Mouse (Mus musculus): Measurements from ENCODE around the gene Tm4sf1. TPM values are rescaled to one million over a fixed set of nuclear protein-coding genes. Genes with fewer than 3 reads are reported as not detected.

Gene Tm4sf1
- polyA plus RNA-seq, 1 experiment from 2014 or later = 63.4 TPM

DNA sequence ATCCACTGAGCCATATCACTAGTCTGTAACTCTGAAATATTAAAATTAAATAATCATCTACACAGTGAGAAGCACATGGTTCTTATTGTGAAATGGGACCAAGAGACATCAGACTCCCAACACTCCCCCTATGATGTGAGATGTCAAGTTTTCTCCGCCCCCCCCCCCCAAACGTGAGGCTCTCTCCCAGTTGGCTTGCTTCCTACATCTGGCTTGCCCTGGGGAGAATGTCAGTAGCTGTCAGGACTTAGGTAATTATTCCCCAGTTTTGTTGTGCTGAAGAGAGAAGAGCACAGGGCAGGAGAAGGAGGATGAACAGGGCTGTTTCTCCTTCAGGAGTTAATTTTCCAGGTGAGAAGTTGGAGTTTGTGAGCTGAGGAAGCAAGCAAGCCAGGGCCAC lies 1.1 kb upstream of the Tm4sf1 start:
- H3K4me3 ChIP-seq (replicated peaks) = no peak overlapping the region
- H3K4me2 ChIP-seq = no peak overlapping the region
- H3K27ac ChIP-seq = no peak overlapping the region
- no peaks in the 10 kb centered on the region for H3K27me3 ChIP-seq (replicated peaks)
- H3K36me3 ChIP-seq = no peaks in the 10 kb centered on the region
- ATAC-seq (ENCODE audit: insufficient read depth, low FRiP score, low read depth) = no peak
- H3K4me1 ChIP-seq = no peaks in the 10 kb centered on the region
- no peak overlapping the region for H3K9ac ChIP-seq
- no peaks in the 10 kb centered on the region for H3K9me3 ChIP-seq
- 54% methylated on average over 2 of the region's 2 CpGs for WGBS

DNA sequence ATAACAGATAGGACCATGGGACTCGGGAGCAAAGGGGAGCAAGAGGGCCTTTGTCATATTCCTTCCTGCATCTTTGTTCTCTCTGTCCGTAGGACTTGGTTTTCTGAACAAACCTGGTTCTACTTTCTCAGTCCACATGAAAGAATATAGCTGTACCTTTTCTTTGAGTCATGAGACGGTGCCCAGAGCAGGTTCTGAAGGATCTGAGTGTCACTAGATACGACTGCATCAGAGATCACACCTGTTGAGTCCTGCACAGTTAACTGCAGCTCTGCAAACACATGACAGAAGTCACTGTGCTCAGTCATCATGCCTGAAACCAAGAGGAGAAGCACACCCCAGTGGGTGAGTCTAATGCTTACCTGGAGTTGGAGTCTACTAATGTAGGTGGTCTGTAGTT lies 422 bp downstream of the Tm4sf1 start:
- ATAC-seq (ENCODE audit: insufficient read depth, low FRiP score, low read depth) = no peak
- H3K27me3 ChIP-seq (replicated peaks) = no peaks in the 10 kb centered on the region
- no peak overlapping the region for H3K9ac ChIP-seq
- no peak overlapping the region for H3K27ac ChIP-seq
- WGBS = 74% methylated on average over 4 of the region's 4 CpGs
- no peaks in the 10 kb centered on the region for H3K9me3 ChIP-seq
- no peaks in the 10 kb centered on the region for H3K4me1 ChIP-seq
- no peak overlapping the region for H3K4me3 ChIP-seq (replicated peaks)
- H3K4me2 ChIP-seq = no peak overlapping the region
- H3K36me3 ChIP-seq = no peaks in the 10 kb centered on the region

DNA sequence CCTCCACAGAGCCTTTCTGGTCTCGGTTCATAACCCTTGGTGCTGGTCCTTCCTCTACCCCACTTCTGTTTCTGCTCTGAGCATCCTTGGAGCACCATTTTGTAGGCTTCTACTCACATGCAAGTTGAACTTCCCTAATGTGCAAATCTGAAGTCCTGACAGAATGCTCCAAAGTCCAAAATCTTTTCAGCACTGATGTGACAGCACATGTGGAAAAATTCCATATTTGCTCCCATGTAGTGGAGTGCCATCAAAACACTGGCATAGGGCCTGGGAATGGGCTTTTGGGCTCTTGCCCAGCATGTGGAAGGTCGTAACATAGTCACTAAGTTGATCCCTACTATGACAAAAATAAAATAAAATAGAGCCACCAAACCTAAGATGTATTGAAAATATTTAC lies 3.8 kb downstream of the Tm4sf1 start:
- WGBS = 81% methylated on average over 2 of the region's 2 CpGs
- no peak overlapping the region for H3K4me3 ChIP-seq (replicated peaks)
- peaks cover 11% of the 10 kb centered on the region; the same call in 1 of the 2 replicates for H3K4me1 ChIP-seq
- H3K27me3 ChIP-seq (replicated peaks) = no peaks in the 10 kb centered on the region
- no peak overlapping the region for H3K27ac ChIP-seq
- H3K9me3 ChIP-seq = no peaks in the 10 kb centered on the region
- no peak for ATAC-seq (ENCODE audit: insufficient read depth, low FRiP score, low read depth)
- no peak overlapping the region for H3K4me2 ChIP-seq
- no peak overlapping the region for H3K9ac ChIP-seq
- no peaks in the 10 kb centered on the region for H3K36me3 ChIP-seq

DNA sequence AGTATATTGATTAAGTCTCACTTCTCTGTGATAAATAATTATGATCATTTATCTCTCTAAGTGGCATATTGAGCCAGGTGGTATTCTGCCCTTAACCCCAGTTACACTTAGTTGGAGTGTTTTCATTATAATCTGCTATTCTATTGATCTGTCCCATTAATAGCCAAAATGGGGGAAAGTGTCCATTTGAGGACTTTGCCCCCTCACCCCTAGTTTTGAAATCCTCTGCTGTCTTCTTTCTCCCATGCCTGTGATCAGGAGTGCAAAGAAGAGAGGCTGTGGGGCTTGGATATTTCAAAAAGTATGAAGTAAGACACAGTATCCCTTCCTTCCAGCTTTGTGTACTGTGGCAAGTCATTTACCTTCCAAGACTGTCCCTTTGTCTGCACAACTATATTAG lies 5.2 kb downstream of the Tm4sf1 start:
- ATAC-seq (ENCODE audit: insufficient read depth, low FRiP score, low read depth) = no peak
- no peak overlapping the region for H3K4me2 ChIP-seq
- H3K27ac ChIP-seq = no peak overlapping the region
- no peaks in the 10 kb centered on the region for H3K9me3 ChIP-seq
- peaks cover 11% of the 10 kb centered on the region; the same call in 1 of the 2 replicates for H3K4me1 ChIP-seq
- no peak overlapping the region for H3K9ac ChIP-seq
- H3K4me3 ChIP-seq (replicated peaks) = no peak overlapping the region
- H3K27me3 ChIP-seq (replicated peaks) = no peaks in the 10 kb centered on the region
- H3K36me3 ChIP-seq = no peaks in the 10 kb centered on the region

DNA sequence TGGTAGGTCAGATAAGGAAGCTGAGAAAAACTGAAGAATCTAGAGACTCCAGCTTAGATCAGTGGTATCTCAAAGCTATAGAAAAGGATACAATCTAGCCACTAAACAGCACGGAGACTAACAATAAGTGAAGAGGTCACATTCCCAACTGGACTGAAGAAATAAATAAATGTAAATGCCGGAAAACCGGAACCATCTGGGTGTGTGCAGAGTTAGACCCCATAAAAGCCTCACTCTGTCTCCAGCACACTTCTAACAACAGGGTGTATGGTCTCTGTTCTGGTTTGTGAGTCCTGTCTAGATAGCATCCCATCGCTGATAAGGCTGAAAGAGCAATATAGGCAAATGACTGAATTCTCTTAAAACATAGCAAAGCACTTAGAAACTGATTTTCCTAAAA lies 6.2 kb downstream of the Tm4sf1 start:
- H3K9me3 ChIP-seq = no peaks in the 10 kb centered on the region
- H3K36me3 ChIP-seq = no peaks in the 10 kb centered on the region
- 60% methylated on average over 4 of the region's 4 CpGs for WGBS
- peaks cover 11% of the 10 kb centered on the region; the same call in 1 of the 2 replicates for H3K4me1 ChIP-seq
- peak overlapping the region; percentile 24; the same call in 1 of the 2 replicates for H3K4me2 ChIP-seq
- ATAC-seq (ENCODE audit: insufficient read depth, low FRiP score, low read depth) = no peak
- H3K27ac ChIP-seq = peak overlapping the region; percentile 77
- no peak overlapping the region for H3K9ac ChIP-seq
- H3K4me3 ChIP-seq (replicated peaks) = no peak overlapping the region
- H3K27me3 ChIP-seq (replicated peaks) = no peaks in the 10 kb centered on the region

DNA sequence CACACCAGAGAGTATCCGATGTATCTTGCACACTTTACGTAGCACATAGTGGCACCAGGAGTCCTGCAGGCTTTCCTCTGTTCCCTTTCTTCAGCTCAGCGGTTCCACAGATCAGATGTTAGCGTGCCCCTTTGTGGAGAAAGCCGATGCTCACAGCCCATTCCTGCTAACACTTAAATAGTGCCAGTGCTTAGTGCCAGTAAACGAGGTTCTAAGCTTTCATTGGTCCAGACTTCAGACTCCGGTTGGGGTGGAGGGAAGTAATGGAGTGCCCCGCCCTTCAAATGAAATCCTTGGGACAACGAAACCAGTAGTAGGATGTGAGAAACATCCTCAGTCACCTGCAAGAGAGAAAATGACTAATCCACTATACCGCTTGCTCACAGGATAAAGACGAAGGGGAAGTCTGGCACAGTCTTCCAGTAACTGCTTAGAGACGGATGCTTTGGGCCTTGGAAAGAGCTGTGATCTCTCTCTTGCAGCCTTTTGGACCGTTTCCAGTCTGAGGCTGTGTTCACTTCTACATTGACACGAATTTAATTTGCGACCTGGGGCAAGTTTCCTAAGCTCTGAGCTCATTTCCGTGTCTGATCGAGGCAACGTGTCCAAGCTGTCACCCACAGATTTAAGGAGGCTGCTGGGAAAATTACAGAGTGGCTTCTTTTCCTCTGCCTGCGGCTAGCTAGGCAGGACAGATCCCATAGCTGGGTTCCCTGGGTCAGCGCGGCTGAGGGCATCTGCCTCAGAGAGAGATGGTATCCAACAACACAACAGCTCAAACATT lies 6.9 kb downstream of the Tm4sf1 start:
- no peaks in the 10 kb centered on the region for H3K36me3 ChIP-seq
- ATAC-seq (ENCODE audit: insufficient read depth, low FRiP score, low read depth) = 0 out of 2 replicates have a peak, but pooled peaks have one; percentile 53
- H3K27ac ChIP-seq = peak overlapping the region; percentile 77
- H3K4me2 ChIP-seq = peak overlapping the region; percentile 24
- H3K4me1 ChIP-seq = peaks cover 11% of the 10 kb centered on the region; the same call in 1 of the 2 replicates
- no peak overlapping the region for H3K9ac ChIP-seq
- no peaks in the 10 kb centered on the region for H3K27me3 ChIP-seq (replicated peaks)
- no peak overlapping the region; the same call in 1 of the 2 replicates for H3K4me3 ChIP-seq (replicated peaks)
- H3K9me3 ChIP-seq = no peaks in the 10 kb centered on the region
- WGBS = 54% methylated on average over 21 of the region's 21 CpGs

DNA sequence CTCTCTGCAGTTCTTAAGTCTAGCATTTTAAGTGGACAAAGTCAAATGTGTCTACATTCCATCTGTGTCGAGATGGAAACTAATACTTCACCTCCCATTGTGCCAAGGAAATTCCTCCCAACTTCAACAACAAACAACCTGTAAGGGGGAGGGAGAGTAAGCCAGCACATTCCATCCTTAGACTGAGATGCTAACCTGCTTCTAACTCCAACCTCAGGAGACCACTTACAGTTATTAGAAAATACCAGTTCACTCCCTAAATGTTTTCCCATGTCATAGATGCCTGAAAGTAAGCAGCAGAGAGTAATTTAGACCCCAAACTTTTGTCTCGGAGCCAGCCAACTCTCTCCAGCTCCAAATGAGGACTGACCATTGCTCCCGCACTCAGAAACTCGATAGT lies 7.9 kb downstream of the Tm4sf1 start:
- H3K27me3 ChIP-seq (replicated peaks) = no peaks in the 10 kb centered on the region
- H3K4me2 ChIP-seq = no peak overlapping the region
- H3K4me1 ChIP-seq = peaks cover 11% of the 10 kb centered on the region; the same call in 1 of the 2 replicates
- peak overlapping the region; percentile 77; the same call in 1 of the 2 replicates for H3K27ac ChIP-seq
- no peak for ATAC-seq (ENCODE audit: insufficient read depth, low FRiP score, low read depth)
- H3K36me3 ChIP-seq = no peaks in the 10 kb centered on the region
- no peak overlapping the region for H3K9ac ChIP-seq
- H3K4me3 ChIP-seq (replicated peaks) = 0 out of 2 replicates have a peak overlapping the region, but pooled peaks have one; percentile 1
- WGBS = 40% methylated on average over 4 of the region's 4 CpGs
- H3K9me3 ChIP-seq = no peaks in the 10 kb centered on the region

DNA sequence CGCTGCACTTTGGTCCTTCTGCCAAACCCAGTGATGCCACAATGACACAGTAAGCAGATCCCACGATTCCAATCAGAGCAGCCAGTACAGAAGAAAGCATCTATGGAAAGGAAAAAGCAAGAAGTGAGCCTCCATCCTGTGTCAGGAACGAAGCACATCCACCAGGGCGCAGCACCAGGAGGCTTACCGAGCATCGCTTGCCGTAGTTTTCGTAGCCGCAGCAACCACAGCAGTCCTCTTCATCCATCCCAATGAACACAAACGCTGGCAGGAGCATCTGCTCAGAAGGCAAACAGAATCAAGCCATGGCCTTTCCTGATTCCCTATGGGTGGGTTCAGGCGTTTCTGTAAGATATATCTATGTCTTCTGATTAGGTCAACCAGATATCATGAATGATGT lies 9.0 kb downstream of the Tm4sf1 start:
- H3K27ac ChIP-seq = no peak overlapping the region
- no peak overlapping the region for H3K9ac ChIP-seq
- no peak for ATAC-seq (ENCODE audit: insufficient read depth, low FRiP score, low read depth)
- H3K36me3 ChIP-seq = no peaks in the 10 kb centered on the region
- WGBS = 72% methylated on average over 11 of the region's 11 CpGs
- peaks cover 11% of the 10 kb centered on the region; the same call in 1 of the 2 replicates for H3K4me1 ChIP-seq
- no peaks in the 10 kb centered on the region for H3K27me3 ChIP-seq (replicated peaks)
- no peaks in the 10 kb centered on the region for H3K9me3 ChIP-seq
- H3K4me2 ChIP-seq = no peak overlapping the region
- no peak overlapping the region for H3K4me3 ChIP-seq (replicated peaks)

DNA sequence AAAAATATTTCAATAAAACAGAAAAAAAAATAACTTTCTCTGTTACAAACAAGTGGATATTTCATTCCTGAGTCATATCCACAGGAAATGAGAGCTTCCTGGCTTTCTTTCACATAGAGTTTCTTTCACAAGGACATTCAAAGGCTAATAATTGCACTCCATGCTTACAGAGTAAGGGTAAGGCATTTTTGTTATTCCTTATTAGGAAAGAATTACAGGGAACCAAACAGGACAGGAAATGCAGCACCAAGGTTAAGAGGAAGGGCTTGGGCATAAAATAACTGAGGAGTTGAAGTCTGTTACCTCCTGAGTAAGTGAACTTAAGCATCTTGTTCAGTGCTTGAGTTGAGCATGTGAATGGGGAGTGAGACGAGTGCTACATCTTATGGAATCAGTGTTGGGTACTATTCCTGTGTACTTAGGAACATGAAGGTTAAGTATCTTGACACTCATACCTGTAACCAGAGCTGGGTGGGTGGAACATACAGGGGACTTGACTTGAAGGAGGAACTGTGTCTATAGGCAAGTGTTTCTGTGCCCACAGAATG lies 12.8 kb downstream of the Tm4sf1 start:
- WGBS = 76% methylated on average over 1 of the region's 1 CpGs
- H3K36me3 ChIP-seq = no peaks in the 10 kb centered on the region
- no peak for ATAC-seq (ENCODE audit: insufficient read depth, low FRiP score, low read depth)

DNA sequence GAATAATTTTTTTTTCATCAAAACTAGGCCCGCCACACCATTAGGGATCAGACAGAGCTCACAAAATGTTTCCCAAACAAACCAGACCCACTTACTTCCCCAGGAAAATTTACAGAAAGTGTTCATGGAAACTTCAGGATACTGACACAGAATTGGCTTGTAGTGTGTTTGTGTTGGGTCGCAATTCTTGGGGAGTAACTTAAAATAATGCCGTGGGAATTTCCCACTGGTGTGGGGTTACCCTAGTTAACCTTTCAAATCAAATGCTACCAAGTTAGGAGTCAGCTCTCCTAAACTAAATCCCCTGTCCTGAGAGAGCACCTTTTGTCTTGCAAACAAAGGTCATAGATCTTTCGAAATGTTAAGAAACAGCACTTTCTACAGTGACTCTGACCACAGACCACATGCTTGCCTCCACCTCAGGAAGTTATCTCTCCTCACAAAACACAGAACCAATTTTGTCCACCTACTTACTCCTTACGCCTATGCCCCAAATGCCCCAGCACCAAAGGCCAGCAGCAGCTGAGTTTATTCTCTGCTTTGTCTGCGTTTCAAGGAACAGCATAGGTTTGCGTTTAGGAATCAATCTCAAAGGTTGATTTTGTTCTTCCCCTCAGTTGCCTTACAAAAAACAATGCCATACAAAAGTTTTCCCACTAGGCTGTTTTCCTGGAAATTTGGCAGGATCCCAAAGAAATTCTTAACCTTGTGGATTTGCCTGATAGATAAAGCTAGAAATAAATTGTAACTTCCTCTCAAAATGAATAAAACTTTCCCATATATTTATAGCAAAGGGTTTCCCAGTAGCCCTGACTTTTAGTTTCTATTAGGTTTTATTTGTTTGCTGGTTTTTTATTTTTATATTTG lies 13.7 kb downstream of the Tm4sf1 start:
- Histone ChIP-seq H3K9me3 (no peaks in the 10 kb centered on the region), H3K4me1 (no peaks in the 10 kb centered on the region), H3K27me3 (replicated peaks) (no peaks in the 10 kb centered on the region), H3K36me3 (no peaks in the 10 kb centered on the region), H3K4me3 (replicated peaks) (no peak overlapping the region), H3K4me2 (no peak overlapping the region), H3K27ac (peak overlapping the region; percentile 54), H3K9ac (no peak overlapping the region)
- 48% methylated on average over 7 of the region's 7 CpGs for WGBS
- ATAC-seq (ENCODE audit: insufficient read depth, low FRiP score, low read depth) = no peak

More for the DNA sequence above, 12.8 kb downstream of the Tm4sf1 start:
- no peaks in the 10 kb centered on the region for H3K27me3 ChIP-seq (replicated peaks)
- H3K4me2 ChIP-seq = no peak overlapping the region
- peak overlapping the region; percentile 52; the same call in 1 of the 2 replicates for H3K27ac ChIP-seq
- H3K9me3 ChIP-seq = no peaks in the 10 kb centered on the region
- no peak overlapping the region for H3K4me3 ChIP-seq (replicated peaks)
- H3K9ac ChIP-seq = no peak overlapping the region
- no peaks in the 10 kb centered on the region for H3K4me1 ChIP-seq

DNA sequence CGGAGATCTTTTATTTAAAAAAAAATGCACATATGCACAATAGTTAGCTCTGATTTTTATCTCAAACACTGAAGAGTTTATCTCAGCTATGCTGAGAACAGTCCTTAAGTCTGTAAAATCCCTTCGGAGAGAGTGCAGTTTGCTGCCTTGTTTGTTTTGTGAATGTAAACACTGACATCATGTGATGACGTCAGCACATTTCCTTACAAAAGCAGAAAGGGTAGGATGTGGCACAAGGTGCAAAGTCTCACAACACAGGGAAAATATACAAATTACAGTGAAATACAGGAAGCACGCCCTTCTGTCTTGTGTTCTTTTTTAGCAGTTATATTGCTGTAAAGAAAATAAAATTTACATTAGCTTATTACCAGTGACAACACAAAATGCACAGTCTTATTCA lies 14.3 kb downstream of the Tm4sf1 start:
- no peak overlapping the region for H3K4me2 ChIP-seq
- no peaks in the 10 kb centered on the region for H3K36me3 ChIP-seq
- no peaks in the 10 kb centered on the region for H3K4me1 ChIP-seq
- 39% methylated on average over 4 of the region's 4 CpGs for WGBS
- ATAC-seq (ENCODE audit: insufficient read depth, low FRiP score, low read depth) = 0 out of 2 replicates have a peak, but pooled peaks have one; percentile 31
- H3K4me3 ChIP-seq (replicated peaks) = no peak overlapping the region
- no peaks in the 10 kb centered on the region for H3K27me3 ChIP-seq (replicated peaks)
- no peak overlapping the region for H3K9ac ChIP-seq
- H3K9me3 ChIP-seq = no peaks in the 10 kb centered on the region
- 0 out of 2 replicates have a peak overlapping the region, but pooled peaks have one; percentile 54 for H3K27ac ChIP-seq

Data from stomach, embryonic 15.5 days (tissue).